Mouse (Mus musculus): ENCODE measurements around the gene Gli1. TPM values are rescaled to one million over a fixed set of nuclear protein-coding genes. Genes with fewer than 3 reads are reported as not detected.

The Gli1 gene
- total RNA-seq, 2 experiments from 2014 or later: 9.0 to 11.8 TPM

DNA sequence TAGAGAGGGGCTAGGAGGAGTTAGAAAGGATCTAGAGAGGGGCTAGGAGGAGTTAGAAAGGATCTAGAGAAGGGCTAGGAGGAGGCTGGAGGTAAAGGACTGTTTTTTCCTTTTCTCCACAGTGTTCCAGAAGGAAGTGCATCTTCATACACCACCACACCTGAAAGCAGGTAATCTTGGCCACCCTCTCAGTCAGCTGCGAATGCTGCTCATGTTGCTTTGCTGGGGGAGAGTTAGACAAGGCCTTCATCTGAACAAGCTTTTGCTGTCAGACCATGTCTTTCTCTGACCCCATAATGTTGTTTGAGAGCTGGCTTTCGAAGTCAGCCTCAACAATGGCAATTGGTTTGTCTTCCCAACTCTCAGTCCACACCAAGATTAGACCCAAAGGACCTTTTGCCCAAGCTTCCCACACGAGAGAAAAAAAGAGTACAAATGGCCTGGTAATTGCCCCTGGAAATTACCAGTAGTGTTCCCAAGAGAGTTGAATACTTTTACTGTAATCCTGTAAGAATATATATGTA is 48.1 kb downstream of the Gli1 start:
- no peak for DNase-seq (ENCODE audit: low spot score in 2 of 2)

DNA sequence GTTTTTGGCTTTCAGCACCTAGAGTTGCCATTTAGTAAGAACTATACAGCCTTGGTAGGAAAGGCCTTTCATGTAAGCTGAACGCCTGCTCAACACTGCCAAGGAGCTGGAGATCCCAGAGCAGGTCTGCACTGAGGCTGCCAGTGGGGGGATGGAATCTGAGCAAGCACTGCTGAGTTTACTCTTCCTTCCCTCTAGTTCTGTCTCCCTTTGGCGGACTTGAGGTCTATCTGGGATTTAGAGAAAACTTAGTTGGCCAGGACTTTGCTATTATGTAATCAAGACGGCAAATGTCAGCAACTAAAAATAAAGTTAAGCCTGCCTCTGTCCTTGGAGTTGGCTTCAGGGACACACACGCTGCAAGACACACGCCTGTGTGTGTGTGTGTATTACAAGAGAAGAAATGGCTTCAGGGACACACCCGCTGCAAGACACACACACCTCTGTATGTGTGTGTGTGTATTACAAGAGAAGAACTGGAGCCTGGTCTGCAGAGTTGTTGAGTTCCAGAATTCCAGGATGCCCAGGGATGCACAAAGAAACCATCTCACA is 48.7 kb downstream of the Gli1 start:
- no peak for DNase-seq (ENCODE audit: low spot score in 2 of 2)

DNA sequence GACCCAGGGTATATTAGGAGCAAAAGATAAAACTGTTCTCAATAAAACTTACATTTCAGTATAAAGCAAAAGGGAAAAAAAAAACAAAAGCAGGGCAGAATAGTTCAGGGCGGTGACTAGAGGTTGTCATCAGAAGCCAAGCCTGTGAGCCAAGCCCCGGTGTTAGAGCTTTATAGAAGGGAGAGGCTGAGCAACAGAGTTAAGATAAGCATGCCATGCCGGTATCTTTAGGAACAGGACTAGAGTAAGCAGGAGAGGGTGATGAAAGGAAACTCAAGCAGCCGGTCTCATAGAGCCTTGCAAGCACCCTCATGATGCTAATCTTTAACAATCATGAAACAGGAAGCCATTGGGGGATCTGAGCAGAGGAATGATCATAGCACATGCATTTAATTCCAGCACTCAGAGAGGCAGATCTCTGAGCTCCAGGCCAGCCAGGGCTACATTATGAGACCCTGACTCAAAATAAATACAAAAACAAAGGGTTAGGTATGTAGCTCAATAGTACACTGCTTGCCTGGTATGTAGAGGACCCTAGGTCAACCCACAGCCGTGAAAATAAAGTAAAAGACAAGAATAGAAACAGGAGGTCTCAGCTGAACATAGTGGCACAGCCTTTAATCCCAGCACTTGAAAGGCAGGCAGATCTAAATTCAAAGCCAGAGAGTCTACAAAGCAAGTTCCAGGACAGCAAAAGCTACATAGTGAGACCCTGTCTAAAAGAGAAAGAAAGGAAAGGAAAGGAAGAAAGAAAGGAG is 49.7 kb downstream of the Gli1 start:
- no peak for DNase-seq (ENCODE audit: low spot score in 2 of 2)

DNA sequence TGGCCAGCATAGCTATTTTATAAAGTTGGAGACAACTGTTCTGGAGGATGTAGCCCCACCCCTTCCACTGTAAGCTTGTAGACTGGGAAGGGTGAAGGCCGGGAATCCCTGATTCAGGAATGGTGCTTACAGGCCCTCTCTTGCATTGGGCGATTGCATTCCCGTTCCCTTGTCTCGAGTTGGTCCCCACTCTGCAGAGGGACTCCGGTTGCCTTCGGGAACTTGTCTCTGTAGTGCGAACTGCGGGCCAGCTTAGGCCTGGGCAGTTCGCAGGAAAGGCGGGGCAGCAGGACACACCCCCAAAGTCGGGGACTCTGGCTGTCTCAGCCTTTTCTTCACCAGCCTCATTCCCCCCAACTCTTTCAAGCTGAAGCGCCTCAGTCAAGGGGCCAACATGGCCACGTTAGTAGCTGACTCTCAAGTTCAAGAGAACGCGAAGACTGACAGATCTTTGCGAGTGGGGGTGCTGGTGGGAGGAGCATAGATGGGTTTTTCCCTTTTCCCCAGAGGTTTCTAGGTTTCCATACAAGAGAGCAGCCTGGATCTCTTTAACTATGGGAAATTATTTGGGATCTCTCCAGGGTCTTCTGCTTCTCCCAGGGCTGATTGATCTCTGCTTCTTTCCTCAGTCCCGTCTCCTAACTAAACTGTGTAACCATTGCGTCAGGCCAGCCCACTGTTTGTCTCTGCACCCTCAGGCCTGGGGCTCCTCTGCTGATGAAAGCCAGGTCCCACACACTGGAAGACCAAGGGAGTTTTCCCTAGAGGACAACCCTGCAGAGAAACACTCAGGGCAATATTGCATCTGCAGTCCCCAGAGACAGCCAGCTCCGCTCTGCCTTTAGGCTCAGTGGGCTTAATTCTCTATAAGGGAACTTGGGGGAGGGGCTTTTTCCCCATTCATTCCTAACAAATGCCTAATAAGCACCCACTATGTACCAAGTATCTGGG is 50.6 kb downstream of the Gli1 start:
- peak in 1 of 2 experiments; percentile 68 for DNase-seq (ENCODE audit: low spot score in 2 of 2)

DNA sequence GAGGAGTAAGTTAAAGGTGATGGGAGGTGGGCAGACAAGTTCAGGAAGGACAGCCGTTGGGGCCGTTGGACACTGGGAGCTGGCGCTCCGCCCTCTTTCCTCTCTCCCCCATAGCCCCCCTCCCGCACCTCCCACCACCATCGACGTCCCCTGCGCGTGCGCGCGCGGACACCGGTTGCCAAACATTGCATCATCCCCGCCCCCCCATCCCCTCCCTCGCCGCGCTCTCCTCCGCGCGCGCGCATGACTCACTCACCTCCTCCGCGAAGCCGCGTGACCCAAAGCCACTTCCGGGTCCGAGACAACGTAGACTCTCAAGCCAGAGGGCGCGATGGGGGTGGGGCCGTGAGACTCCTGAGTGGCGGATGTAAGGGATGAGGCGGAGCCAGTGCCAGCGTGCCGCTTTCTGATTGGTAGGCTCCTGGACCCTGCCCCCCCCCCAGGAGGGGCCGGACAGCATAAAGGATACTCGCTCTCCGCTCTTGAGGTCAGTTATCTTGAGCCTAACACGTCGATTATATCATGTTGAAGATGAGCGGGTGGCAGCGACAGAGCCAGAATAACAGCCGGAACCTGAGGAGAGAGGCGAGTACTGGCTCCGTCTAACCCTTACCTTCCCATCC is 51.4 kb downstream of the Gli1 start:
- peak; percentile 100 for DNase-seq (ENCODE audit: low spot score in 2 of 2)

DNA sequence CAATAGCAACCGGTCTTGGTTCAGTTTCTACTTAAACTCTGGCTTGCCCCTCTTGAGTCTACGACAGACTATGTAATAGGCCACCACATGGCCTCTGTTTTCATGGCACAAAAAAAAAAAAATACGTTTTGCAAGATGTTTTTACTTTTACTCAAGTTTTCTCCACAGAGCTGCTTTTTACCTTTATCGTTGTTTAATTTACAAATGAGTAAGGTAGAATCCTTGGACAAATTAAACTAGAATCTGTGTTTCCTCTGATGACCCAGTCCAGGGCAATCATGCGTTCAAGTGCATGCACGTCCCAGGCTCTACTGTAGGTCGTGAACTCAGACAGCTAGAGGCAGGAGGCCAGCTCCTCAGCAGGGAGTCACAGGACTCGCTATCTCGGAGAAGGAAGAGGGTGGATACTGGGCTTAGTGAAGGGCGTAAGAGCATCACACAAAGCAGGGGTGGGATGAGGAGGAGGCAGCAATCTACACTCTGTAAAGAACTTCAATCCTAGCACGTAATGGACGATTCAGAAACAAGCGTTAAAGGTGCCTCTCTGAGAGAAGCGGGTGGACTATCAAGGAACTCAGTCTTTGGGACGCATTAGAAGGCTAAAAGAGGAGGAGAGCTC is 52.1 kb downstream of the Gli1 start:
- DNase-seq (ENCODE audit: low spot score in 2 of 2): peak in 1 of 2 experiments; percentile 58

DNA sequence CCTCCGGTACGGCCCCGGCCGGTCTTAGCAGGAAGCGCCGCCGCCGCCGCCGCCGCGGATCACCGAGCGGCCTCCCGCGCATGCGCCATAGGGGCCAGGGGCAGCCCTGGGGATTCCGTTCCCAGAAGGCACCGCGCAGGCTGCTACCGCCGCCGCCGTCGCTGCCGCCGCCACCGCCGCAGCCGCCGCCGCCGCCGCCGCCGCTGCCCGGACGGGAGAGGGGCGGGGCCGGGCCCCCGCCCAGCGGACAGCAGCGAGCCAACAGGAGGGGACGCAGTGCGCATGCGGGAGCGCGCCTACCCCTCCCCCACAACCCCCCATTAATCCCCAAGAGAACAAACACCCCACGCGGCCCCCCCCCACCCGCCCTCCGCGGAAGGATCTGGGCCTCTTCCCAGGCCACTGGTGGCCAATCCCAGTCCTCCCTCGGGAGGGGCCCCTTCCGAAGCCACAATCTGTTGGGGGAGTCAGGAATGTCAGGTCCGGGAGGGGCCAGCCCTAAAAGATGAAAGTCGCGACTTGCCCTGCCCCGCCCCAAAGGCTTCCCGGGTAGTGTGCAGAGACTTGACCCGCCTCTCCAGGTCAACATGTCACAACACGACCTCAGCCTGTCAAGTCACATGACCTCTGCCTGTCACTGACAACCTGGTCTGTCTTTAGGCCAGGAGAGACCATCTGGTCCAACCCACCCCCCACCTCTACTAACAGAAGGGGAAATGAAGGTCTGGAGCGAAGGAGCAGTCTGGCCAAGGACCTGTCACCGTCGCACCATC is 52.8 kb downstream of the Gli1 start, which contains the start of gene Mbd6:
TSS of gene Mbd6 (minus strand) at position 219 of the 773 bp plus-strand sequence.
- peak; percentile 84 to 90 for DNase-seq (ENCODE audit: low spot score in 2 of 2)

DNA sequence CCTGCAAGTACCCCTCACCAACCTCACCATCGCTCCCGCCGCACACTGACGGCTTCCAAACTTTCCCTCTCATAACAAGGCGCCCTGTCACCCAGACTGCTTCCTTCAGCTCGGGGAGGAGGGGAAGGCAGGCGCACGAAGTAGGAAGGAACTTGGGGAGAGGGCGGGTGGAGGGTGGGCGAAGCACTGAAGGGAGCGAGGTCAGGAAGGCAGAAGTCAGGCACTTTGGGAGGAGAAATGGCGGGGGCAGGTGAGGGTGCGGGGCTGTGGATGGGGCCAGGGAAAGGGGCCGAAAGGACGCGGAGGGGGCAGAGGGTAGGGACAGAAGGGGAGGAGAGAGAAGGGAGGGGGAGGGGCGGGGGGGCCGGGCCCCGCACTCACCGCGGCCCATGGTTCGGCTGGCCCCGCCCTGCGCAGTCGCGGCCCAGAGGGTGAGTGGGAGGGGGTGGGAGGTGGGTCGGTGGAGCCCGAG is 53.4 kb downstream of the Gli1 start:
- DNase-seq (ENCODE audit: low spot score in 2 of 2): no peak

DNA sequence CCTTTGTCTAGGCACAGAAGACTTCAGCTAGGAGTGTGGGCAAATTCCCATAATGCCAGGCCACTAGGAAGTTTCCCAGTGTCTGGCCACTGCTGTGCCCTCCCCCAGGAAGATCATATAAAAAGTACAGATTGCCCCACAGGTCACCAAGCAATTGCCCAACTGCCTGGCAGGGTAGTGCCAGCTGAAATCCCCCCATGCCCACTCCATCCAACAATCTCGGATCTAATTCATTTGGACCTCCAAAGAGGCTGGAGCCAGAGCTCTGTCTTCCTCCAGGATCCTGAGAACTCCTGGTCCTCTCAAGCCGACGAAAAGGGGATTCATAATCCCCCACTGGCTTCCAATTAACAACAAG is 53.9 kb downstream of the Gli1 start:
- no peak for DNase-seq (ENCODE audit: low spot score in 2 of 2)

DNA sequence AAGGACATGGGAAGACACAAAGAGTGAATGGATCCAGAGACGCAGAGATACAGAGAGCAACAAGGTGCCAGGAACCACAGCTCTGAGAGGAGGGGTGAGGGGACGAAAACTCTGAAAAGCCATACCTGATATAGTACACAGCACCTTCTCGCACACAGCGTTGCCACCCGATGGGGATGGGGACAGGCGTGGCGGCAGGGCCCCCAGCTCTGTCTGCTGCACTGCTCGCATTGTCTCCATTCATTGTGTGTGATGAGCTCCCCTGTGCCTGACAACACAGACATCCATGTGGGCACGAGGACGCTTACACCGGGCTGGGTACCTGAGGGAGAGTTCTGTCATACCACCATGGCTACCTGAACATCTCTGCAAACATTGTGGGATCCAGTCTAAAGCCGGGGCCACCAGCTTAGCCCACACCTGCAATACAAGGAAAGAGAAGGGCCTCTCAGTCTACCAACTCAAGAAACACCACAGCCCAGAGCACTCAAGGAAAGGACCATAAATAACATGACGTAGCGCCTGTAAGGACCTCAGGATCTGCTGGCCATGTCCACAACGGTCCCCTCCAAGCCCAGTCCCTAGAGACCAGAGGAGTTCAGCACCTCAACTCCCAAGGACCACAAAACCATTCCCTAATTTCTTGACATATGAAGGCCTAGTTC is 54.4 kb downstream of the Gli1 start:
- no peak for DNase-seq (ENCODE audit: low spot score in 2 of 2)

DNA sequence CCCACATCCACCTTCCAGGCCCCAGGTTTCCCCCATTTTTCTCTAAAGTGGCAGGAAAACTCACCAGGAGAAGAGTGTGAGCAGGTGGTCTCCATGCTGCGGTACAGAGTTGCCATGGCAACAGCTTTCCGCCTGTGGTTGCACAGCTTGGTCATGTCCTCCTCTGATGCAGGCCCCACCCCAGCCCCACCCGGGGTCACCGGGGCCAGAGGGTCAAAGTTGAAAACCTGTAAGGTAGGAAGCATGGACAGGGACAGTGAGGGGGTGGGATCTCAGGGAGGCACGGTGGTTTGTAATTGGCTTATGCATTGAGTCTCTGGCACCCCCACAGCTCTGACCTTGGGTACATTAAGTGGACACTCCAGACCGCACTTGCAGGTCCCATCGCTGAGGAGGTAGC is 55.0 kb downstream of the Gli1 start:
- no peak for DNase-seq (ENCODE audit: low spot score in 2 of 2)

DNA sequence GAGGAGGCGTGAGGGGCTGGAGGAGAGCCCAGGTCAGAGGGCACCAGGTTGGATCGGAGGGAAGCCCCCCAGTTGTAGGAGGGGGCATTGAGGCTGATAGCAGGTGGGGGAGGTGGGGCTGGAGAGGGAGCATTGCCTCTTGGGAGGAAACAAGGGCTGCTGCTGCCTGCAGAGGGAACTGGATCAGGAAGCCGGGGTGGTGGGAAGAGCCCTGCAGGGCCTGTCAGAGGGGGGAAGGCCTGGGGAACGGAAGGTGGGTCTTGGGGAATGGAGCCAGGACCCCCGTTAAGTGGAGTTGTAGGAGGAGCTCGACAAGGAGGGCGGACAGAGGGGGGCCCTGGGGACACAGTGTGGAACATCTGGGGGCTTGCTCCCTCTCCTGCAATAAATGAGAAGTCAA is 55.6 kb downstream of the Gli1 start:
- no peak for DNase-seq (ENCODE audit: low spot score in 2 of 2)

DNA sequence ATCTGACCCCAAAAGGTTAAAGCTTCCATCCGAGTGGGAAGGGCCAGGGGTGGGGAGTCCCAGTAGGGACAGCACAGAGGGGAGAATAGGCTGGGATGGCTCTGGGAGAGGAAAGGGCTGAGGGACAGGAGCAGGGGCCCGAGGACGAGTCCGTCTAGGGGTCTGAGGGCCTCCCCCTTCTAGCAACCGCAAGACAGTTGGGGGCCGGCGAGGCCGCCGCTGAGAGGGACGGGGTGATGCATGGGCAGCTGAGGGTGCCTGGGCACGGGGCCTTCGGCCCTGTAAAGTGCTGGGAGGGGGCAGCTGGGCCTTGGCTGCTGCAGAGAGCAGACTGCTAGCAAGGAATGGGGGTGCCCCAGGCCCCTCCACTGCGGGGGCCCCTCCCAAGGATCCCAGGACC is 56.1 kb downstream of the Gli1 start:
- no peak for DNase-seq (ENCODE audit: low spot score in 2 of 2)

DNA sequence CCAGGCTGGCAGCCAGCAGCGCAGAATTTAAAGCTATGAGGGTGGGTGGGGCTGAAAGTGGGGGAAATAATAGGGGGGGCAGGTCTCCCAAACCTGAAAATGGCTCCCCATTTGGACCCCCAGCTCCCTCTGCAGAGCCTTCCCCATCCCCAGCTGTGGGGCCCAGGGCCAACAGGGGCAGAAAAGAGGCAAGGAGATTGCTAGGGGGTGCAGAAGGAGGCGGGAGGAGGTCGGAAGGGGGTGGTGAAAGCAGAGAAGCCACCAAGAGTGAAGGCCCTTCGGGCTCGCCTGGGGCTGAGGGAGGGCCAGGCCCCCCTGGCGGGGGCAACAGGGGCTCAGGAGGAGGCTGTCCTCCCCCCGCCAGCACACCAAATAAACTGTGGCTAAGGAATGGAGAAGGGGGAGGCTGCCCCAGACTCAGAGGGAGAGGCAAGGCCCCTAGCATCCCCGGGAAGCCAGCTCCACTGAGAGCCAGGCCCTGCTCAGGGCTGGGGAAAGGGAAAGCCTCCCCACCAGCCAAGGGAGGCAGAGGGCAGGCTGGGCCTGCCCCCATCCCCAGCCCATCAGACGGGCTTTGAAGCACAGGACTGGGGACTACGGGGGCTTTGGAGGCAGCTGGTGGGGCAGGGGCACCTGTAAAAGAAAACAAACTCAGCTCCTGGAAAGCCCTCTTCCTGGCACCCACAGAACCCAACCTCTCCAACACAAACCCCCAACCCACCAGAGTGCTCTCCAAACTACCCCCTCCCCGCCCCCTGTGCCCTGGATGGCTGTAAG is 56.9 kb downstream of the Gli1 start:
- DNase-seq (ENCODE audit: low spot score in 2 of 2): no peak

DNA sequence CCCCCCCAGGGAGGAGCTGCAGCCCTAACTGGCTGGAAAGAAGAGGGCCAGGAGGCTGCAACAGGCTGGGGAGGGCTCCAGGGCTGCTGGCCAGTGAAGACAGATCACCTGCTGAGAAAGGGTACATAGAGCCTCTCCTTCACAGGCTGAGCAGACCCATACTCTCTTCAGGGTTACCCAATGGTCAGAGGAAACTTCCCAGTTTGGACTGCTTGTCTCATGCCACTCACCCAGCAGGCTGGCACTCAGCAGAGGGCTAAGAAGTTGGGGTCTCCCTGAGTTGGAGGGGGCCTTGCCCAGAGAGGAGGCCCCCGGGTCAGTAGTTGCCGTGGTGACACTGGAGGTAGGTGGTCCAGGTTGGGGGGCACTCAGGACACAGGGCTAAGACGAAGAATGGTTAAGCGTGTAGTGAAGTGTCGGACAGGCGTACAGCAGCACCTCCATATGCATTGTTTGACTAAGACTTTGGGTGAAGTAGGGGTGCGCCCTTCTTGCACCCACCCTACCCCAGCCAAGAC is 57.6 kb downstream of the Gli1 start:
- DNase-seq (ENCODE audit: low spot score in 2 of 2): no peak

DNA sequence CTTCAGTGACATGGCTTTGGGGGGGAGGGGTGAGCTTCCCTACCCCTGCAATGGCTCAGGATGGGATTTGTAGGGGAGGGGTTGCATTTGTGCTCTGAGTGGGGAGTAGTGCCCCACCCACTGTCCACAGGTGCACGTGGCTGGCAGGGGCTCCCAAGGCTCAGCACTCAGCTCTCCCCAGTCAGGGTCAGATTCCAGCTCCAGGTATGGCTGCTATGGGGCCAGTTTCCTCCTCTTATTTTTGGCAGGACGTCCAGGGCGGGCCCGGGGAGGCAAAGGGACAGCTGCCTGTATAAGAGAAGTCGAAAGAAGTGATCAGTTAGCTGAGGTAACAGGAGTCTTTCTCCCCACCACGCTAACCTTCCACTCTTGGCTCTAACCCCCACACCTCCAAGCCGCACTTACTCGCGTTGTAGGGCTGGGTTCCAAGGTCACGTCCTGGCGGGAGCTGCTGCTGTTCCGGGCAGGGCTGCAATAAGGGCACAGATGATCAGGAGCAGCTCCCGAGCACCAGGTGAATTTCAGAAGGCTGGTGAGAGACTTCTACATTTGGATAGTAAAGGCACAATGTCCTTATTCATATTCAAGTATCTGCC is 59.1 kb downstream of the Gli1 start:
- DNase-seq (ENCODE audit: low spot score in 2 of 2): no peak

DNA sequence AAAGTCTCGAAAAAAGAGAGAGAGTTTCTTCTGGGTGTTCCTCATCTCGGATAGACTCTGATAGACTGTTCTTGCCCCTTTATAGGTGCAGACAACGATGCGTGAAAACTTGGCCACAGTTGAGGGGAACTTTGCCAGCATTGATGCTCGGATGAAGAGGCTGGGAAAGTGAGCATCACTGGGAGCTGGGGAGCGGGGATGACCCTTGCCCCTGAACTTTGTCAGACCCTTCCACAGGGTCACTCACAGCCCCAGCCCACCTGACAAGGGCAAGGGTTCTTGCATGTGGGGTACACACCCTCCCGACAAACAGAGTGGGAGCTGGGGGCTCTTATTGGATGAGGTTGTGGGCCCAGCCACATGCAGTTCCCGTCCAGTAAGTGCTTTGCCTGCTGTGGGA is 60.5 kb downstream of the Gli1 start:
- no peak for DNase-seq (ENCODE audit: low spot score in 2 of 2)
